8 mouse cellular contexts compared by ENCODE assay signal in the genomic region with DNA sequence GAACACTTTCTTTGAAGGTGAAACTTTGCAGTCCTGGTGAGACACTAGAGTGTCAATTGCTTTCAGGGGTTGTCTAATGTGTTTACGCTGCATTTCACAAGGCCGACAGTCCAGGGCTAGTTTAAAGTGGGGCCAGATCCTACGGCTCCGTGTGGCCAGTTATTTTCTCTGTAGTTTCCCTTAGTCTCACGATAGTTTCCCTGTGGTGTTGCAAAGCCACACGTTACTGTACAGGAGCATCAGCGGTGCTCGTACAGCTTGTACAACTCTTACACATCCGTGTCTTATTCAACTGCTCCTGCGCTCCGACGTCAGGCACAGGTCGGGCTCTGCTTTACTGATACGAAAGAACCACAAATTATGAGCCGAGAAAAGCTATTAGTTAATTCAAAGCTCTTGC. TPM values are rescaled to one million over a fixed set of nuclear protein-coding genes. Genes with fewer than 3 reads are reported as not detected.
DNase-seq lines count a peak whose midpoint lies in the region; ATAC-seq lines count a peak whose summit lies in the region.

No protein-coding gene starts in this region.

- no peaks in the 10 kb centered on the region for H3K27me3 ChIP-seq in neural tube, embryonic 11.5 days (ENCODE audit: control insufficient read depth, insufficient read depth, low read length)
- H3K27me3 ChIP-seq in heart, embryonic 12.5 days (replicated peaks): no peaks in the 10 kb centered on the region
- H3K27me3 ChIP-seq in limb, embryonic 11.5 days (ENCODE audit: control insufficient read depth, insufficient read depth, low read length): no peaks in the 10 kb centered on the region
- no peaks in the 10 kb centered on the region for H3K27me3 ChIP-seq in neural tube, embryonic 14.5 days (ENCODE audit: control insufficient read depth, insufficient read depth, low read length)

- H3K4me1 ChIP-seq in neural tube, embryonic 11.5 days (ENCODE audit: control insufficient read depth, insufficient read depth, low read length): peaks cover 20% of the 10 kb centered on the region
- H3K4me1 ChIP-seq in brown adipose tissue, adult 24 weeks (ENCODE audit: control insufficient read depth, insufficient read depth, insufficient read length, low read length): peaks cover 9% of the 10 kb centered on the region; the same call in 1 of the 2 replicates
- H3K4me1 ChIP-seq in heart, embryonic 12.5 days (replicated peaks): peaks cover 31% of the 10 kb centered on the region
- peaks cover 13% of the 10 kb centered on the region for H3K4me1 ChIP-seq in limb, embryonic 11.5 days (ENCODE audit: control insufficient read depth, insufficient read depth, low read length)
- peaks cover 31% of the 10 kb centered on the region for H3K4me1 ChIP-seq in neural tube, embryonic 14.5 days (ENCODE audit: control insufficient read depth, insufficient read depth, low read length)

- H3K9ac ChIP-seq in neural tube, embryonic 11.5 days (ENCODE audit: low read length): peak overlapping the region; percentile 91
- H3K9ac ChIP-seq in heart, embryonic 12.5 days: peak overlapping the region; percentile 99
- H3K9ac ChIP-seq in limb, embryonic 11.5 days (ENCODE audit: low read length): peak overlapping the region; percentile 81
- peak overlapping the region; percentile 37; the same call in 1 of the 2 replicates for H3K9ac ChIP-seq in neural tube, embryonic 14.5 days (replicated peaks; ENCODE audit: low read depth, low read length)

- peaks cover 7% of the 10 kb centered on the region for H3K36me3 ChIP-seq in neural tube, embryonic 11.5 days (ENCODE audit: control insufficient read depth, insufficient read depth, low read length)
- H3K36me3 ChIP-seq in heart, embryonic 12.5 days: peaks cover 16% of the 10 kb centered on the region
- no peaks in the 10 kb centered on the region for H3K36me3 ChIP-seq in limb, embryonic 11.5 days (ENCODE audit: control insufficient read depth, insufficient read depth, low read length)
- peaks cover 16% of the 10 kb centered on the region for H3K36me3 ChIP-seq in neural tube, embryonic 14.5 days (ENCODE audit: control insufficient read depth, insufficient read depth, low read length)

- H3K27ac ChIP-seq in neural tube, embryonic 11.5 days (ENCODE audit: low read depth, low read length): no peak overlapping the region
- peak overlapping the region; percentile 65 for H3K27ac ChIP-seq in brown adipose tissue, adult 24 weeks (replicated peaks; ENCODE audit: low read depth, low read length)
- H3K27ac ChIP-seq in heart, embryonic 12.5 days (ENCODE audit: poor library complexity, severe bottlenecking): peak overlapping the region; percentile 6; the same call in 1 of the 2 replicates
- no peak overlapping the region for H3K27ac ChIP-seq in limb, embryonic 11.5 days (replicated peaks; ENCODE audit: low read depth, low read length)
- no peak overlapping the region; the same call in 1 of the 2 replicates for H3K27ac ChIP-seq in neural tube, embryonic 14.5 days (ENCODE audit: low read depth, low read length)

- H3K4me2 ChIP-seq in neural tube, embryonic 11.5 days (ENCODE audit: low read depth): peak overlapping the region; percentile 78
- peak overlapping the region; percentile 80 for H3K4me2 ChIP-seq in heart, embryonic 12.5 days
- H3K4me2 ChIP-seq in limb, embryonic 11.5 days (ENCODE audit: low read depth, severe bottlenecking): peak overlapping the region; percentile 45
- H3K4me2 ChIP-seq in neural tube, embryonic 14.5 days (ENCODE audit: low read depth, low read length): peak overlapping the region; percentile 55

- no peaks in the 10 kb centered on the region for H3K9me3 ChIP-seq in neural tube, embryonic 11.5 days (ENCODE audit: control insufficient read depth, low read length)
- H3K9me3 ChIP-seq in heart, embryonic 12.5 days (replicated peaks): no peaks in the 10 kb centered on the region
- no peaks in the 10 kb centered on the region for H3K9me3 ChIP-seq in limb, embryonic 11.5 days (ENCODE audit: control insufficient read depth, low read length)
- H3K9me3 ChIP-seq in neural tube, embryonic 14.5 days (ENCODE audit: control insufficient read depth, low read length): no peaks in the 10 kb centered on the region

- 38% methylated on average over 15 of the region's 15 CpGs for WGBS in neural tube, embryonic 11.5 days
- WGBS in heart, embryonic 12.5 days: 43% methylated on average over 15 of the region's 15 CpGs
- 38% methylated on average over 15 of the region's 15 CpGs for WGBS in limb, embryonic 11.5 days
- 43% methylated on average over 15 of the region's 15 CpGs for WGBS in neural tube, embryonic 14.5 days

- no peak for DNase-seq in neural tube, embryonic 11.5 days (ENCODE audit: low spot score)
- no peak for DNase-seq in neural tube, embryonic 10.5 days (ENCODE audit: extremely low spot score, low spot score)
- DNase-seq in limb, embryonic 11.5 days (ENCODE audit: low spot score): peak; percentile 28
- no peak for DNase-seq in c-Kit-positive CD71-positive TER-119-positive erythroid progenitor cells, embryonic 14.5 days (ENCODE audit: low spot score)
- DNase-seq in layer of hippocampus, postnatal 10 days (ENCODE audit: low spot score in 2 of 2): no peak

- ATAC-seq in neural tube, embryonic 11.5 days (ENCODE audit: insufficient read depth, low FRiP score, low TSS enrichment): no peak
- ATAC-seq in heart, embryonic 12.5 days (ENCODE audit: insufficient number of reproducible peaks, low FRiP score): no peak
- ATAC-seq in limb, embryonic 11.5 days (ENCODE audit: insufficient number of reproducible peaks, low FRiP score, low TSS enrichment, low read depth): no peak
- ATAC-seq in neural tube, embryonic 14.5 days (ENCODE audit: low read depth): 0 out of 2 replicates have a peak, but pooled peaks have one; percentile 9

- peak overlapping the region; percentile 91 for H3K4me3 ChIP-seq in neural tube, embryonic 11.5 days (ENCODE audit: low read depth, low read length)
- peak overlapping the region; percentile 92 for H3K4me3 ChIP-seq in brown adipose tissue, adult 24 weeks (ENCODE audit: insufficient read depth, low read depth, low read length)
- peak overlapping the region; percentile 100 for H3K4me3 ChIP-seq in heart, embryonic 12.5 days
- H3K4me3 ChIP-seq in limb, embryonic 11.5 days (ENCODE audit: low read depth, low read length): peak overlapping the region; percentile 68
- peak overlapping the region; percentile 88 for H3K4me3 ChIP-seq in neural tube, embryonic 14.5 days (ENCODE audit: low read depth, low read length)

RNA-seq across cellular contexts. Expression of gene Lig4, which starts 0.5 kb away (rescaled TPM):
- 10.4 and 10.8 TPM in 2 replicates for polyA plus RNA-seq in neural tube, embryonic 11.5 days (2014; fragmentation: Nextera tagmentation; extraction: Ambion mirVana)
- 3.0 and 4.0 TPM in 2 replicates for polyA plus RNA-seq in brown adipose tissue, adult 24 weeks (2012; ENCODE audit: insufficient read depth, insufficient read length, missing spikeins)
- polyA plus RNA-seq in heart, embryonic 12.5 days (2016; fragmentation: Nextera tagmentation; extraction: Ambion mirVana): 5.0 and 5.4 TPM in 2 replicates
- 8.0 and 8.7 TPM in 2 replicates for polyA plus RNA-seq in limb, embryonic 11.5 days (2014; fragmentation: Nextera tagmentation; extraction: Ambion mirVana)
- polyA plus RNA-seq in neural tube, embryonic 14.5 days (2014; fragmentation: Nextera tagmentation; extraction: Ambion mirVana): 10.1 and 13.1 TPM in 2 replicates
- total RNA-seq in layer of hippocampus, postnatal 10 days (2021): 10 to 100 TPM; 11.7 to 12.9 TPM

RNA-seq across cellular contexts. Expression of gene Abhd13, which starts 0.5 kb away (rescaled TPM):
- 23.3 and 24.7 TPM in 2 replicates for polyA plus RNA-seq in neural tube, embryonic 11.5 days (2014; fragmentation: Nextera tagmentation; extraction: Ambion mirVana)
- 8.0 and 9.4 TPM in 2 replicates for polyA plus RNA-seq in brown adipose tissue, adult 24 weeks (2012; ENCODE audit: insufficient read depth, insufficient read length, missing spikeins)
- 17.6 and 18.6 TPM in 2 replicates for polyA plus RNA-seq in heart, embryonic 12.5 days (2016; fragmentation: Nextera tagmentation; extraction: Ambion mirVana)
- 19.4 and 20.7 TPM in 2 replicates for polyA plus RNA-seq in limb, embryonic 11.5 days (2014; fragmentation: Nextera tagmentation; extraction: Ambion mirVana)
- 17.6 and 20.4 TPM in 2 replicates for polyA plus RNA-seq in neural tube, embryonic 14.5 days (2014; fragmentation: Nextera tagmentation; extraction: Ambion mirVana)
- 10 to 100 TPM; 29.4 TPM for total RNA-seq in layer of hippocampus, postnatal 10 days (2021)

RNA-seq across cellular contexts. Expression of gene Tnfsf13b, which starts 29.3 kb away (rescaled TPM):
- 1.1 and 1.2 TPM in 2 replicates for polyA plus RNA-seq in neural tube, embryonic 11.5 days (2014; fragmentation: Nextera tagmentation; extraction: Ambion mirVana)
- polyA plus RNA-seq in brown adipose tissue, adult 24 weeks (2012; ENCODE audit: insufficient read depth, insufficient read length, missing spikeins): 0.83 and 2.7 TPM in 2 replicates
- polyA plus RNA-seq in heart, embryonic 12.5 days (2016; fragmentation: Nextera tagmentation; extraction: Ambion mirVana): 0.26 and 0.30 TPM in 2 replicates
- polyA plus RNA-seq in limb, embryonic 11.5 days (2014; fragmentation: Nextera tagmentation; extraction: Ambion mirVana): 0.10 and 0.17 TPM in 2 replicates
- polyA plus RNA-seq in neural tube, embryonic 14.5 days (2014; fragmentation: Nextera tagmentation; extraction: Ambion mirVana): 1.0 and 1.3 TPM in 2 replicates
- total RNA-seq in layer of hippocampus, postnatal 10 days (2021): 1 to 10 TPM; 2.6 to 2.8 TPM

Comparison
In these comparisons a context has a peak if more than half of its experiments do, and no peak if none do; other contexts are left out.
1. H3K27ac ChIP-seq: peak in brown adipose tissue, adult 24 weeks (single experiment) and heart, embryonic 12.5 days (single experiment); none in neural tube, embryonic 11.5 days (single experiment), limb, embryonic 11.5 days (single experiment) and neural tube, embryonic 14.5 days (single experiment).
2. H3K9ac ChIP-seq: peak in every context shown above with its lines; median percentile 99 in heart, embryonic 12.5 days; 91 in neural tube, embryonic 11.5 days; 81 in limb, embryonic 11.5 days; 37 in neural tube, embryonic 14.5 days.
3. Peak in every context shown above with its lines, with median percentiles within 50 percentile points of each other: H3K4me2 ChIP-seq and H3K4me3 ChIP-seq.